Mouse (Mus musculus): ENCODE data around the gene Sdhc.
A peak's percentile ranks its signal among the peaks of the same experiment; 100 is the strongest.
"Not testable (repeated sequence)": the region's sequence is repeated elsewhere in the genome, so short reads cannot be mapped to it uniquely, and the experiment has no call there.

Sdhc gene

GRCm38 (mm10) chr1:171165629-171166345, 15.4 kb upstream of the Sdhc start:
- DNase-seq = no peak

GRCm38 (mm10) chr1:171164258-171164657, 13.9 kb upstream of the Sdhc start:
- no peak for DNase-seq

GRCm38 (mm10) chr1:171162526-171162925, 12.1 kb upstream of the Sdhc start:
- DNase-seq = no peak

- DNase-seq = no peak
These were observed 9.1 kb upstream of the Sdhc start for GRCm38 (mm10) chr1:171159485-171159975.

- DNase-seq = no peak
These were observed 7.6 kb upstream of the Sdhc start for GRCm38 (mm10) chr1:171157965-171158364.

GRCm38 (mm10) chr1:171156644-171157043, 6.2 kb upstream of the Sdhc start:
- DNase-seq = no peak

GRCm38 (mm10) chr1:171151966-171152365, 1.6 kb upstream of the Sdhc start:
- no peak for DNase-seq

- no peak for DNase-seq
These were observed 512 bp upstream of the Sdhc start for GRCm38 (mm10) chr1:171150838-171151391.

GRCm38 (mm10) chr1:171142981-171143380, 7.4 kb downstream of the Sdhc start:
- not testable (repeated sequence) for DNase-seq

GRCm38 (mm10) chr1:171137486-171138155, 12.8 kb downstream of the Sdhc start:
- not testable (repeated sequence) for DNase-seq

GRCm38 (mm10) chr1:171135600-171135999, 14.8 kb downstream of the Sdhc start:
- no peak for DNase-seq

- DNase-seq = no peak
These were observed 19.4 kb downstream of the Sdhc start for GRCm38 (mm10) chr1:171130971-171131370.

- DNase-seq = no peak
These were observed 21.2 kb downstream of the Sdhc start for GRCm38 (mm10) chr1:171129251-171129650.

- no peak for DNase-seq
These were observed 26.0 kb downstream of the Sdhc start for GRCm38 (mm10) chr1:171124398-171124797.

- no peak for DNase-seq
These were observed 27.5 kb downstream of the Sdhc start for GRCm38 (mm10) chr1:171122932-171123331.

- no peak for DNase-seq
These were observed 28.6 kb downstream of the Sdhc start for GRCm38 (mm10) chr1:171121839-171122238.

- DNase-seq = no peak
These were observed 29.5 kb downstream of the Sdhc start for GRCm38 (mm10) chr1:171120893-171121292.

GRCm38 (mm10) chr1:171119405-171119804, 31.0 kb downstream of the Sdhc start:
- DNase-seq = no peak

- DNase-seq = no peak
These were observed 31.4 kb downstream of the Sdhc start for GRCm38 (mm10) chr1:171118996-171119395.

- DNase-seq = peak; percentile 56
These were observed 32.1 kb downstream of the Sdhc start for GRCm38 (mm10) chr1:171118269-171118684.

- DNase-seq = no peak
These were observed 34.1 kb downstream of the Sdhc start for GRCm38 (mm10) chr1:171116280-171116679.

GRCm38 (mm10) chr1:171113873-171114299, 36.5 kb downstream of the Sdhc start, which contains the start of gene Cfap126:
Gene Cfap126 (plus strand): TSS chr1:171113918.
- DNase-seq = peak; percentile 31

- DNase-seq = no peak
These were observed 37.4 kb downstream of the Sdhc start for GRCm38 (mm10) chr1:171112986-171113385.
